In genomic region chrX:11713423-11713822, GRCm38 (mm10) we compare ENCODE assay signal across 12 mouse cellular contexts.
DNase-seq lines count a peak whose midpoint lies in the region; ATAC-seq and TF ChIP-seq lines count a peak whose summit lies in the region.
"Had no signal": no experiment of that assay in that cellular context is flagged by ENCODE, and none has a peak within 500 bp of the region (broad histone marks: within the 10 kb centered on the region; RNA-seq: fewer than 3 reads in every experiment).

No protein-coding gene starts in this region.

- H3K4me1 ChIP-seq in hindbrain, postnatal 0 days (ENCODE audit: insufficient read depth, low read length): no peaks in the 10 kb centered on the region
- H3K4me1 ChIP-seq in hindbrain, embryonic 11.5 days (replicated peaks; ENCODE audit: control insufficient read depth, insufficient read depth, low read length): no peaks in the 10 kb centered on the region
- 0 out of 2 replicates have a peak, but pooled peaks cover 2% of the 10 kb centered on the region for H3K4me1 ChIP-seq in forebrain, embryonic 12.5 days
- H3K4me1 ChIP-seq: liver, embryonic 15.5 days had no signal

- H3K27me3 ChIP-seq in hindbrain, postnatal 0 days (ENCODE audit: insufficient read depth, low read length): no peaks in the 10 kb centered on the region
- H3K27me3 ChIP-seq in hindbrain, embryonic 11.5 days (ENCODE audit: control insufficient read depth, insufficient read depth, low read length): peaks cover 6% of the 10 kb centered on the region; the same call in 1 of the 2 replicates
- peaks cover 20% of the 10 kb centered on the region for H3K27me3 ChIP-seq in forebrain, embryonic 12.5 days
- H3K27me3 ChIP-seq: liver, embryonic 15.5 days had no signal

- no peaks in the 10 kb centered on the region for H3K9me3 ChIP-seq in hindbrain, postnatal 0 days (ENCODE audit: low read length)
- H3K9me3 ChIP-seq in hindbrain, embryonic 11.5 days (ENCODE audit: control insufficient read depth, low read length): no peaks in the 10 kb centered on the region
- H3K9me3 ChIP-seq in forebrain, embryonic 12.5 days: no peaks in the 10 kb centered on the region
- H3K9me3 ChIP-seq: liver, embryonic 15.5 days had no signal

- 83% methylated on average over 3 of the region's 3 CpGs for WGBS in hindbrain, postnatal 0 days
- WGBS in hindbrain, embryonic 11.5 days: 92% methylated on average over 3 of the region's 3 CpGs
- WGBS in forebrain, embryonic 12.5 days: 84% methylated on average over 3 of the region's 3 CpGs

- no peak overlapping the region for H3K27ac ChIP-seq in hindbrain, postnatal 0 days
- H3K27ac ChIP-seq in hindbrain, embryonic 11.5 days (ENCODE audit: low read depth, low read length): no peak overlapping the region
- no peak overlapping the region for H3K27ac ChIP-seq in forebrain, embryonic 12.5 days
- H3K27ac ChIP-seq: liver, embryonic 15.5 days had no signal

- no peak overlapping the region for H3K9ac ChIP-seq in hindbrain, postnatal 0 days (replicated peaks; ENCODE audit: low read length)
- no peak overlapping the region for H3K9ac ChIP-seq in hindbrain, embryonic 11.5 days (ENCODE audit: low read depth, low read length)
- H3K9ac ChIP-seq in forebrain, embryonic 12.5 days: no peak overlapping the region
- H3K9ac ChIP-seq: liver, embryonic 15.5 days had no signal

- no peak for ATAC-seq in hindbrain, postnatal 0 days
- no peak for ATAC-seq in hindbrain, embryonic 11.5 days (ENCODE audit: low FRiP score)
- no peak for ATAC-seq in forebrain, embryonic 12.5 days (ENCODE audit: low FRiP score)
- ATAC-seq: forebrain, embryonic 14.5 days had no signal

- H3K4me3 ChIP-seq in hindbrain, postnatal 0 days (ENCODE audit: low read length): no peak overlapping the region
- H3K4me3 ChIP-seq in hindbrain, embryonic 11.5 days (ENCODE audit: low read depth, low read length): no peak overlapping the region
- no peak overlapping the region for H3K4me3 ChIP-seq in forebrain, embryonic 12.5 days (replicated peaks)
- H3K4me3 ChIP-seq: liver, embryonic 15.5 days had no signal

- H3K4me2 ChIP-seq in hindbrain, postnatal 0 days (ENCODE audit: low read depth, low read length): no peak overlapping the region
- H3K4me2 ChIP-seq in hindbrain, embryonic 11.5 days (replicated peaks; ENCODE audit: low read depth, low read length): no peak overlapping the region
- H3K4me2 ChIP-seq in forebrain, embryonic 12.5 days: no peak overlapping the region
- H3K4me2 ChIP-seq: liver, embryonic 15.5 days had no signal

- TF ChIP-seq CTCF in hindbrain, postnatal 0 days (IDR thresholded peaks at IDR 0.05; ENCODE audit: low read depth): no peak

- H3K36me3 ChIP-seq in hindbrain, postnatal 0 days (ENCODE audit: insufficient read depth, low read length): no peaks in the 10 kb centered on the region
- no peaks in the 10 kb centered on the region for H3K36me3 ChIP-seq in hindbrain, embryonic 11.5 days (ENCODE audit: control insufficient read depth, insufficient read depth, low read length)
- H3K36me3 ChIP-seq in forebrain, embryonic 12.5 days (replicated peaks): no peaks in the 10 kb centered on the region
- H3K36me3 ChIP-seq: liver, embryonic 15.5 days had no signal

- DNase-seq in hindbrain, postnatal 0 days (ENCODE audit: low spot score): peak; percentile 46
- DNase-seq in hindbrain, embryonic 11.5 days (ENCODE audit: low spot score): no peak
- DNase-seq in cerebellum, adult 11-12 months: peak; percentile 60
- peak; percentile 77 to 78 for DNase-seq in cerebellum, postnatal 14 days
- DNase-seq in lung, postnatal 25 days (ENCODE audit: low spot score): peak; percentile 58
- no peak for DNase-seq in ovary, postnatal 14 days (ENCODE audit: low spot score)
- DNase-seq: kidney, postnatal 14 days; layer of hippocampus, postnatal 36 days; right cerebral cortex, postnatal 14 days had no signal

Comparison
In these comparisons a context has a peak if more than half of its experiments do, and no peak if none do; other contexts are left out.
1. DNase-seq: peak in hindbrain, postnatal 0 days (single experiment), cerebellum, adult 11-12 months (single experiment), cerebellum, postnatal 14 days (2 of 2) and lung, postnatal 25 days (single experiment); none in hindbrain, embryonic 11.5 days (single experiment) and ovary, postnatal 14 days (single experiment).